12 mouse cellular contexts compared by ENCODE assay signal in genomic region chr9:58458341-58458740, GRCm38 (mm10). TPM values are rescaled to one million over a fixed set of nuclear protein-coding genes. Genes with fewer than 3 reads are reported as not detected.
DNase-seq lines count a peak whose midpoint lies in the region; ATAC-seq and TF ChIP-seq lines count a peak whose summit lies in the region.
"Had no signal": no experiment of that assay in that cellular context is flagged by ENCODE, and none has a peak within 500 bp of the region (broad histone marks: within the 10 kb centered on the region; RNA-seq: fewer than 3 reads in every experiment).

No protein-coding gene starts in this region.

- peak overlapping the region; percentile 85 for H3K27ac ChIP-seq in embryonic facial prominence, embryonic 13.5 days
- H3K27ac ChIP-seq in embryonic facial prominence, embryonic 10.5 days (replicated peaks): no peak overlapping the region
- no peak overlapping the region for H3K27ac ChIP-seq in cortical plate, adult 2 months (ENCODE audit: insufficient read depth, low read length)

- H3K36me3 ChIP-seq in embryonic facial prominence, embryonic 13.5 days: no peaks in the 10 kb centered on the region
- H3K36me3 ChIP-seq in embryonic facial prominence, embryonic 10.5 days (replicated peaks): no peaks in the 10 kb centered on the region

- no peak for DNase-seq in embryonic facial prominence, embryonic 10.5 days (ENCODE audit: low spot score)
- no peak for DNase-seq in lung, adult 2 months
- DNase-seq in lung, postnatal 4 days: no peak
- peak; percentile 24 for DNase-seq in lung, postnatal 36 days
- no peak for DNase-seq in ovary, adult 18-20 months (ENCODE audit: low spot score)
- no peak for DNase-seq in embryo, embryonic 10.5 days (ENCODE audit: low spot score)
- DNase-seq: adrenal gland, adult 8-10 months; cerebellum, adult 18-20 months had no signal

- TF ChIP-seq POLR2A in lung, adult 2 months (IDR thresholded peaks at IDR 0.05; ENCODE audit: borderline replicate concordance, extremely low read depth, low read depth, low read length): no peak
- no peak for TF ChIP-seq POLR2A in cortical plate, adult 2 months (IDR thresholded peaks at IDR 0.05; ENCODE audit: extremely low read depth, insufficient read depth, low read length)

- no peak overlapping the region for H3K4me2 ChIP-seq in embryonic facial prominence, embryonic 13.5 days

- peaks cover 40% of the 10 kb centered on the region for H3K4me1 ChIP-seq in embryonic facial prominence, embryonic 13.5 days
- peaks cover 32% of the 10 kb centered on the region for H3K4me1 ChIP-seq in embryonic facial prominence, embryonic 10.5 days
- no peaks in the 10 kb centered on the region for H3K4me1 ChIP-seq in lung, adult 2 months (ENCODE audit: control insufficient read depth, insufficient read depth, low read length)
- peaks cover 2% of the 10 kb centered on the region; the same call in 1 of the 2 replicates for H3K4me1 ChIP-seq in cortical plate, adult 2 months (ENCODE audit: control insufficient read depth, insufficient read depth, low read length)

- WGBS in embryonic facial prominence, embryonic 13.5 days: 85% methylated on average over 3 of the region's 3 CpGs
- 85% methylated on average over 3 of the region's 3 CpGs for WGBS in embryonic facial prominence, embryonic 10.5 days
- 60% methylated on average over 3 of the region's 3 CpGs for WGBS in lung, adult 2 months

- no peaks in the 10 kb centered on the region for H3K9me3 ChIP-seq in embryonic facial prominence, embryonic 13.5 days
- no peaks in the 10 kb centered on the region for H3K9me3 ChIP-seq in embryonic facial prominence, embryonic 10.5 days

- TF ChIP-seq CTCF in lung, adult 2 months (IDR thresholded peaks at IDR 0.05; ENCODE audit: insufficient read depth, low read length): 0 out of 2 replicates have a peak, but pooled peaks have one; percentile 6
- TF ChIP-seq CTCF in cortical plate, adult 2 months (IDR thresholded peaks at IDR 0.05; ENCODE audit: extremely low read depth, insufficient read depth, low read length): 0 out of 2 replicates have a peak, but pooled peaks have one; percentile 8

- 0 out of 2 replicates have a peak overlapping the region, but pooled peaks have one; percentile 3 for H3K9ac ChIP-seq in embryonic facial prominence, embryonic 13.5 days

- H3K27me3 ChIP-seq in embryonic facial prominence, embryonic 13.5 days: no peaks in the 10 kb centered on the region
- peaks cover 23% of the 10 kb centered on the region for H3K27me3 ChIP-seq in embryonic facial prominence, embryonic 10.5 days (replicated peaks; ENCODE audit: low read depth, poor library complexity, severe bottlenecking)

- ATAC-seq in embryonic facial prominence, embryonic 13.5 days (ENCODE audit: insufficient number of reproducible peaks, insufficient read depth, low FRiP score, low TSS enrichment, low read depth): no peak

- no peak overlapping the region for H3K4me3 ChIP-seq in embryonic facial prominence, embryonic 13.5 days
- H3K4me3 ChIP-seq in embryonic facial prominence, embryonic 10.5 days: no peak overlapping the region
- H3K4me3 ChIP-seq in lung, adult 2 months (replicated peaks; ENCODE audit: extremely low read depth, low read depth, low read length): no peak overlapping the region
- no peak overlapping the region for H3K4me3 ChIP-seq in cortical plate, adult 2 months (ENCODE audit: insufficient read depth, low read length)
- H3K4me3 ChIP-seq: erythroblast, embryonic 14.5 days had no signal

RNA-seq across cellular contexts. Expression of gene Insyn1, which starts 30.1 kb away (rescaled TPM):
- polyA plus RNA-seq in embryonic facial prominence, embryonic 13.5 days (2015; fragmentation: Nextera tagmentation; extraction: Ambion mirVana): 3.6 and 5.1 TPM in 2 replicates
- 0.85 and 1.1 TPM in 2 replicates for polyA plus RNA-seq in embryonic facial prominence, embryonic 10.5 days (2016; fragmentation: Nextera tagmentation; extraction: Ambion mirVana)
- polyA plus RNA-seq in lung, adult 2 months (2012; rRNA removed): 10.3 and 11.4 TPM in 2 replicates
- polyA plus RNA-seq in cortical plate, adult 2 months (2012; rRNA removed): 130 and 143 TPM in 2 replicates
- polyA plus RNA-seq: erythroblast, embryonic 14.5 days; liver, adult 2 months had no signal

Comparison
In these comparisons a context has a peak if more than half of its experiments do, and no peak if none do; other contexts are left out.
1. RNA of gene Insyn1, which starts 30.1 kb away (polyA plus RNA-seq): 130 to 143 TPM in cortical plate, adult 2 months; 10.3 to 11.4 TPM in lung, adult 2 months, 3.6 to 5.1 TPM in embryonic facial prominence, embryonic 13.5 days and 0.85 to 1.1 TPM in embryonic facial prominence, embryonic 10.5 days; every median in the first group is over 10 times any median in the second.